Mouse (Mus musculus) midbrain, embryonic 12.5 days (tissue): Measurements from ENCODE around the gene Ddx50. TPM values are rescaled to one million over a fixed set of nuclear protein-coding genes. Genes with fewer than 3 reads are reported as not detected.
"Not testable (repeated sequence)": the region's sequence is repeated elsewhere in the genome, so short reads cannot be mapped to it uniquely, and the experiment has no call there.

Experiments used
- ATAC-seq: fragments of 200-750 bp; cut with Nextera tagmentation; 2 replicates; pipeline ENCODE4 v1.8.0; 2017; ENCODE audit warnings: low read depth, moderate TSS enrichment, moderate library complexity; ENCODE audit not compliant: low FRiP score
- H3K27ac ChIP-seq: fragments of 300-500 bp; sonication (generic); replicated peaks from 2 replicates; pipeline ENCODE4 v1.5.1; 2016; ENCODE audit warnings: mild to moderate bottlenecking
- H3K27me3 ChIP-seq: fragments of 300-500 bp; sonication (generic); 2 replicates; pipeline ENCODE4 v1.6.1; 2016; ENCODE audit warnings: mild to moderate bottlenecking
- H3K36me3 ChIP-seq: fragments of 300-500 bp; sonication (generic); 2 replicates; pipeline ENCODE4 v1.6.1; 2016
- H3K4me1 ChIP-seq: fragments of 300-500 bp; sonication (generic); 2 replicates; pipeline ENCODE4 v1.6.1; 2016
- H3K4me2 ChIP-seq: fragments of 300-500 bp; sonication (generic); replicated peaks from 2 replicates; pipeline ENCODE4 v1.6.1; 2016; ENCODE audit warnings: mild to moderate bottlenecking, moderate library complexity
- H3K4me3 ChIP-seq: fragments of 300-500 bp; sonication (generic); 2 replicates; pipeline ENCODE4 v1.5.1; 2016; ENCODE audit warnings: mild to moderate bottlenecking
- H3K9ac ChIP-seq: fragments of 300-500 bp; sonication (generic); replicated peaks from 2 replicates; pipeline ENCODE4 v1.6.1; 2016; ENCODE audit warnings: mild to moderate bottlenecking, moderate library complexity
- H3K9me3 ChIP-seq: fragments of 300-500 bp; sonication (generic); 2 replicates; pipeline ENCODE4 v1.6.1; 2016; ENCODE audit warnings: mild to moderate bottlenecking
- WGBS: fragments of 180-500 bp; shearing (Covaris S2); methylation state at CpG from one replicate; pipeline ENCODE4 v1.1.7; 2016; 5-methylcytosine and 5-hydroxymethylcytosine counted together
- polyA plus RNA-seq: library from polyadenylated mRNA; unstranded; fragments of >200 nt; fragmentation: Nextera tagmentation; extraction: Ambion mirVana; gene quantifications from 2 replicates; pipeline ENCODE4 v1.2.1, GENCODE M21; 2016

The Ddx50 gene
- polyA plus RNA-seq, 1 experiment from 2014 or later: 137 TPM

- not testable (repeated sequence) for H3K9ac ChIP-seq, H3K27me3 ChIP-seq, ATAC-seq, H3K27ac ChIP-seq, H3K4me2 ChIP-seq, H3K4me3 ChIP-seq, H3K9me3 ChIP-seq
- Histone ChIP-seq H3K4me1 (peaks cover 16% of the 10 kb centered on the region), H3K36me3 (peaks cover 35% of the 10 kb centered on the region)
- WGBS: 94% methylated on average over 3 of the region's 3 CpGs
These were observed 51.7 kb downstream of the Ddx50 start for GRCm38 (mm10) chr10:62599311-62599710.

GRCm38 (mm10) chr10:62592496-62592895 is 58.5 kb downstream of the Ddx50 start:
- H3K9ac ChIP-seq: no peak overlapping the region
- no peak overlapping the region for H3K4me2 ChIP-seq
- H3K9me3 ChIP-seq: no peaks in the 10 kb centered on the region
- ATAC-seq: no peak
- H3K4me3 ChIP-seq: no peak overlapping the region
- peaks cover 87% of the 10 kb centered on the region for H3K36me3 ChIP-seq
- no peak overlapping the region for H3K27ac ChIP-seq
- no peaks in the 10 kb centered on the region for H3K27me3 ChIP-seq
- H3K4me1 ChIP-seq: no peaks in the 10 kb centered on the region
- WGBS: 85% methylated on average over 7 of the region's 7 CpGs

- Histone ChIP-seq H3K9me3 (no peaks in the 10 kb centered on the region), H3K36me3 (peaks cover 94% of the 10 kb centered on the region)
- peak; percentile 79 for ATAC-seq
These were observed 60.8 kb downstream of the Ddx50 start for GRCm38 (mm10) chr10:62590200-62590599.

GRCm38 (mm10) chr10:62588616-62589015 is 62.4 kb downstream of the Ddx50 start:
- H3K9me3 ChIP-seq: no peaks in the 10 kb centered on the region
- ATAC-seq: no peak
- H3K4me1 ChIP-seq: no peaks in the 10 kb centered on the region
- no peak overlapping the region for H3K4me3 ChIP-seq
- no peak overlapping the region for H3K9ac ChIP-seq
- H3K4me2 ChIP-seq: no peak overlapping the region
- no peak overlapping the region for H3K27ac ChIP-seq
- WGBS: 85% methylated on average over 4 of the region's 4 CpGs
- no peaks in the 10 kb centered on the region for H3K27me3 ChIP-seq
- peaks cover 94% of the 10 kb centered on the region for H3K36me3 ChIP-seq

More at GRCm38 (mm10) chr10:62590200-62590599, 60.8 kb downstream of the Ddx50 start:
- H3K9ac ChIP-seq: no peak overlapping the region
- H3K27me3 ChIP-seq: no peaks in the 10 kb centered on the region
- no peak overlapping the region for H3K4me2 ChIP-seq
- WGBS: 41% methylated on average over 6 of the region's 6 CpGs
- no peak overlapping the region for H3K4me3 ChIP-seq
- no peak overlapping the region for H3K27ac ChIP-seq
- no peaks in the 10 kb centered on the region for H3K4me1 ChIP-seq

- no peak overlapping the region for H3K9ac ChIP-seq
- peaks cover 83% of the 10 kb centered on the region for H3K36me3 ChIP-seq
- H3K27ac ChIP-seq: no peak overlapping the region
- H3K27me3 ChIP-seq: no peaks in the 10 kb centered on the region
- H3K4me2 ChIP-seq: no peak overlapping the region
- no peak overlapping the region for H3K4me3 ChIP-seq
- no peaks in the 10 kb centered on the region for H3K9me3 ChIP-seq
- ATAC-seq: no peak
- 94% methylated on average over 1 of the region's 1 CpGs for WGBS
- H3K4me1 ChIP-seq: peaks cover 2% of the 10 kb centered on the region; the same call in 1 of the 2 replicates
These were observed 67.8 kb downstream of the Ddx50 start for GRCm38 (mm10) chr10:62583245-62583644.

- no peak overlapping the region for H3K4me3 ChIP-seq
- no peak overlapping the region for H3K9ac ChIP-seq
- peaks cover 2% of the 10 kb centered on the region; the same call in 1 of the 2 replicates for H3K4me1 ChIP-seq
- no peaks in the 10 kb centered on the region for H3K9me3 ChIP-seq
- no peak overlapping the region for H3K27ac ChIP-seq
- peaks cover 77% of the 10 kb centered on the region for H3K36me3 ChIP-seq
- no peak overlapping the region for H3K4me2 ChIP-seq
- no peaks in the 10 kb centered on the region for H3K27me3 ChIP-seq
- ATAC-seq: no peak
- WGBS: 92% methylated on average over 7 of the region's 7 CpGs
These were observed 68.3 kb downstream of the Ddx50 start for GRCm38 (mm10) chr10:62582701-62583100.

GRCm38 (mm10) chr10:62582263-62582662 is 68.8 kb downstream of the Ddx50 start:
- H3K4me3 ChIP-seq: no peak overlapping the region
- H3K9me3 ChIP-seq: no peaks in the 10 kb centered on the region
- peaks cover 73% of the 10 kb centered on the region for H3K36me3 ChIP-seq
- no peak overlapping the region for H3K4me2 ChIP-seq
- H3K9ac ChIP-seq: no peak overlapping the region
- H3K4me1 ChIP-seq: peaks cover 7% of the 10 kb centered on the region
- no peak overlapping the region for H3K27ac ChIP-seq
- no peaks in the 10 kb centered on the region for H3K27me3 ChIP-seq
- 90% methylated on average over 17 of the region's 17 CpGs for whole genome bisulfite sequencing
- ATAC-seq: no peak

- H3K9me3 ChIP-seq, H3K9ac ChIP-seq, H3K27ac ChIP-seq, ATAC-seq, H3K4me2 ChIP-seq, H3K27me3 ChIP-seq, H3K4me3 ChIP-seq: not testable (repeated sequence)
- Histone ChIP-seq H3K36me3 (peaks cover 60% of the 10 kb centered on the region), H3K4me1 (peaks cover 15% of the 10 kb centered on the region)
- 88% methylated on average over 12 of the region's 13 CpGs for WGBS
These were observed 71.9 kb downstream of the Ddx50 start for GRCm38 (mm10) chr10:62579129-62579528.

GRCm38 (mm10) chr10:62578338-62579100 is 72.5 kb downstream of the Ddx50 start, which contains the start of gene Kif1bp:
Gene Kif1bp (minus strand): TSS chr10:62578457.
- Histone ChIP-seq H3K9me3 (no peaks in the 10 kb centered on the region), H3K9ac (peak within 1 kb of the TSS; percentile 93), H3K4me3 (peak within 1 kb of the TSS; percentile 96), H3K27ac (peak within 1 kb of the TSS; percentile 84), H3K27me3 (no peaks in the 10 kb centered on the region), H3K4me2 (peak within 1 kb of the TSS; percentile 94), H3K4me1 (peaks cover 15% of the 10 kb centered on the region), H3K36me3 (peaks cover 60% of the 10 kb centered on the region)
- ATAC-seq: peak; percentile 100
- 6% methylated on average over 33 of the region's 33 CpGs for WGBS

- Histone ChIP-seq H3K27ac (peak overlapping the region; percentile 84), H3K36me3 (peaks cover 59% of the 10 kb centered on the region), H3K27me3 (no peaks in the 10 kb centered on the region), H3K4me1 (peaks cover 15% of the 10 kb centered on the region), H3K9me3 (no peaks in the 10 kb centered on the region), H3K4me3 (peak overlapping the region; percentile 96), H3K9ac (peak overlapping the region; percentile 93), H3K4me2 (peak overlapping the region; percentile 94)
- ATAC-seq: peak; percentile 80; the same call in 1 of the 2 replicates
- 2% methylated on average over 51 of the region's 54 CpGs for WGBS
These were observed 73.2 kb downstream of the Ddx50 start for GRCm38 (mm10) chr10:62577673-62578337.

- 91% methylated on average over 13 of the region's 13 CpGs for WGBS
- no peak for ATAC-seq
- peaks cover 47% of the 10 kb centered on the region for H3K36me3 ChIP-seq
These were observed 76.0 kb downstream of the Ddx50 start for GRCm38 (mm10) chr10:62575001-62575400.

GRCm38 (mm10) chr10:62570126-62570871 is 80.7 kb downstream of the Ddx50 start:
- Histone ChIP-seq H3K9ac (no peak overlapping the region), H3K9me3 (no peaks in the 10 kb centered on the region), H3K4me2 (no peak overlapping the region), H3K4me3 (no peak overlapping the region), H3K36me3 (peaks cover 81% of the 10 kb centered on the region), H3K4me1 (no peaks in the 10 kb centered on the region), H3K27ac (no peak overlapping the region), H3K27me3 (no peaks in the 10 kb centered on the region)
- 98% methylated on average over 7 of the region's 7 CpGs for WGBS
- no peak for ATAC-seq

More at GRCm38 (mm10) chr10:62575001-62575400, 76.0 kb downstream of the Ddx50 start:
- Histone ChIP-seq H3K4me2 (no peak overlapping the region), H3K9ac (no peak overlapping the region), H3K4me3 (no peak overlapping the region), H3K27me3 (no peaks in the 10 kb centered on the region), H3K27ac (no peak overlapping the region), H3K4me1 (peaks cover 15% of the 10 kb centered on the region), H3K9me3 (no peaks in the 10 kb centered on the region)
